ENCODE assay signal across 10 mouse cellular contexts in genomic region chr16:46094478-46094877, GRCm38 (mm10). TPM values are rescaled to one million over a fixed set of nuclear protein-coding genes. Genes with fewer than 3 reads are reported as not detected.
DNase-seq lines count a peak whose midpoint lies in the region; ATAC-seq and TF ChIP-seq lines count a peak whose summit lies in the region.
"Had no signal": no experiment of that assay in that cellular context is flagged by ENCODE, and none has a peak within 500 bp of the region (broad histone marks: within the 10 kb centered on the region; RNA-seq: fewer than 3 reads in every experiment).

No protein-coding gene starts in this region.

- DNase-seq in Patski (ENCODE audit: low read depth, low spot score): peak; percentile 81
- peak; percentile 8 to 48 for DNase-seq in frontal cortex, adult 2 months (ENCODE audit: extremely low spot score in 1 of 2, low spot score in 1 of 2)
- DNase-seq in kidney, postnatal 0 days (ENCODE audit: low spot score): peak; percentile 15
- peak; percentile 6 for DNase-seq in ovary, postnatal 36 days (ENCODE audit: low spot score)
- no peak for DNase-seq in neural tube, embryonic 10.5 days (ENCODE audit: extremely low spot score, low spot score)
- DNase-seq in yolk sac, embryonic 10.5 days (ENCODE audit: low spot score): no peak

- no peaks in the 10 kb centered on the region for H3K4me1 ChIP-seq in hindbrain, embryonic 16.5 days (ENCODE audit: control insufficient read depth, insufficient read depth, low read depth, low read length)
- H3K4me1 ChIP-seq in hindbrain, embryonic 12.5 days: no peaks in the 10 kb centered on the region
- no peaks in the 10 kb centered on the region for H3K4me1 ChIP-seq in kidney, postnatal 0 days (replicated peaks; ENCODE audit: insufficient read depth, low read length)

- ATAC-seq in hindbrain, embryonic 16.5 days: peak; percentile 52; the same call in 1 of the 2 replicates
- no peak for ATAC-seq in hindbrain, embryonic 12.5 days (ENCODE audit: low FRiP score)
- peak; percentile 97 for ATAC-seq in Patski
- no peak; the same call in 1 of the 2 replicates for ATAC-seq in kidney, postnatal 0 days (replicated peaks; ENCODE audit: low FRiP score, low read depth)

- POLR2A ChIA-PET in Patski (lab: Charles Lee): no interaction called here

- 64% methylated on average over 2 of the region's 2 CpGs for WGBS in hindbrain, embryonic 16.5 days
- 79% methylated on average over 2 of the region's 2 CpGs for WGBS in hindbrain, embryonic 12.5 days
- WGBS in kidney, postnatal 0 days: 58% methylated on average over 2 of the region's 2 CpGs

- CTCF ChIA-PET in Patski (lab: Charles Lee): interaction anchor here (0.7 to 1.9 kb wide), 6 partner anchors 26 to 410 kb away, joined by 3 to 4 read pairs (median 4); partner anchors contain the start of gene Phldb2

- H3K4me2 ChIP-seq in hindbrain, embryonic 16.5 days (ENCODE audit: low read length): no peak overlapping the region
- no peak overlapping the region for H3K4me2 ChIP-seq in hindbrain, embryonic 12.5 days (replicated peaks)
- H3K4me2 ChIP-seq in kidney, postnatal 0 days (ENCODE audit: low read length): no peak overlapping the region

- H3K27me3 ChIP-seq in hindbrain, embryonic 16.5 days (replicated peaks; ENCODE audit: control insufficient read depth, insufficient read depth, low read length): no peaks in the 10 kb centered on the region; the same call in 1 of the 2 replicates
- H3K27me3 ChIP-seq in hindbrain, embryonic 12.5 days: no peaks in the 10 kb centered on the region
- no peaks in the 10 kb centered on the region for H3K27me3 ChIP-seq in Patski
- no peaks in the 10 kb centered on the region for H3K27me3 ChIP-seq in kidney, postnatal 0 days (ENCODE audit: insufficient read depth, low read length)

- in situ Hi-C loops in Patski (cut with MboI; ENCODE audit: low pct_unique_long_range_greater_than_20kb): loop anchor here (10.0 kb wide), 1 partner anchor 260 kb away; no protein-coding TSS in a partner anchor

- no peaks in the 10 kb centered on the region for H3K9me3 ChIP-seq in hindbrain, embryonic 16.5 days (ENCODE audit: control insufficient read depth, low read length)
- no peaks in the 10 kb centered on the region for H3K9me3 ChIP-seq in hindbrain, embryonic 12.5 days (replicated peaks)
- H3K9me3 ChIP-seq in kidney, postnatal 0 days (replicated peaks; ENCODE audit: low read length): no peaks in the 10 kb centered on the region

- no peak overlapping the region for H3K4me3 ChIP-seq in hindbrain, embryonic 16.5 days (ENCODE audit: low read length)
- H3K4me3 ChIP-seq in hindbrain, embryonic 12.5 days: no peak overlapping the region
- no peak overlapping the region for H3K4me3 ChIP-seq in kidney, postnatal 0 days (replicated peaks; ENCODE audit: low read depth, low read length)

- no peak overlapping the region for H3K9ac ChIP-seq in hindbrain, embryonic 16.5 days (ENCODE audit: low read depth, low read length)
- H3K9ac ChIP-seq in hindbrain, embryonic 12.5 days: no peak overlapping the region
- H3K9ac ChIP-seq in kidney, postnatal 0 days (ENCODE audit: low read depth, low read length): no peak overlapping the region
- H3K9ac ChIP-seq: liver, embryonic 14.5 days had no signal

- H3K27ac ChIP-seq in hindbrain, embryonic 16.5 days (ENCODE audit: low read depth, low read length): no peak overlapping the region
- H3K27ac ChIP-seq in hindbrain, embryonic 12.5 days: no peak overlapping the region
- no peak overlapping the region for H3K27ac ChIP-seq in kidney, postnatal 0 days
- H3K27ac ChIP-seq: liver, embryonic 14.5 days had no signal

- H3K36me3 ChIP-seq in hindbrain, embryonic 16.5 days (ENCODE audit: control insufficient read depth, insufficient read depth, low read length): no peaks in the 10 kb centered on the region
- no peaks in the 10 kb centered on the region for H3K36me3 ChIP-seq in hindbrain, embryonic 12.5 days
- no peaks in the 10 kb centered on the region for H3K36me3 ChIP-seq in kidney, postnatal 0 days (ENCODE audit: insufficient read depth, low read length)

- no peak for TF ChIP-seq CTCF in Patski (IDR thresholded peaks at IDR 0.05)
- TF ChIP-seq CTCF in kidney, postnatal 0 days (IDR thresholded peaks at IDR 0.05; ENCODE audit: low read depth): no peak

RNA-seq across cellular contexts. Expression of gene Cd96, which starts 25.6 kb away (rescaled TPM):
- polyA plus RNA-seq in hindbrain, embryonic 16.5 days (2015; fragmentation: Nextera tagmentation; extraction: Ambion mirVana): 0.06 TPM in 2 replicates
- polyA plus RNA-seq in hindbrain, embryonic 12.5 days (2016; fragmentation: Nextera tagmentation; extraction: Ambion mirVana): not detected in 2 replicates
- 0.04 TPM for polyA plus RNA-seq in Patski (2021)
- 0.06 TPM in 1 of 2 replicates, not detected in the other for polyA plus RNA-seq in frontal cortex, adult 2 months (2012; rRNA removed)
- not detected in 2 replicates for polyA plus RNA-seq in kidney, postnatal 0 days (2015; fragmentation: Nextera tagmentation; extraction: Ambion mirVana)
- polyA plus RNA-seq: embryonic facial prominence, embryonic 11.5 days had no signal

Comparison
In these comparisons a context has a peak if more than half of its experiments do, and no peak if none do; other contexts are left out.
1. ATAC-seq: peak in hindbrain, embryonic 16.5 days (single experiment) and Patski (single experiment); none in hindbrain, embryonic 12.5 days (single experiment) and kidney, postnatal 0 days (single experiment).
2. DNase-seq: peak in Patski (single experiment), frontal cortex, adult 2 months (2 of 2), kidney, postnatal 0 days (single experiment) and ovary, postnatal 36 days (single experiment); none in neural tube, embryonic 10.5 days (single experiment) and yolk sac, embryonic 10.5 days (single experiment).